Mouse (Mus musculus) yolk sac, embryonic 10.5 days (tissue): ENCODE results near the gene Lzic.
"Not testable (repeated sequence)": the region's sequence is repeated elsewhere in the genome, so short reads cannot be mapped to it uniquely, and the experiment has no call there.

Experiments
- DNase-seq: peaks from one replicate; pipeline ENCODE4 v3.0.0-alpha.2; 2017; ENCODE audit warnings: low spot score

Lzic gene

DNA sequence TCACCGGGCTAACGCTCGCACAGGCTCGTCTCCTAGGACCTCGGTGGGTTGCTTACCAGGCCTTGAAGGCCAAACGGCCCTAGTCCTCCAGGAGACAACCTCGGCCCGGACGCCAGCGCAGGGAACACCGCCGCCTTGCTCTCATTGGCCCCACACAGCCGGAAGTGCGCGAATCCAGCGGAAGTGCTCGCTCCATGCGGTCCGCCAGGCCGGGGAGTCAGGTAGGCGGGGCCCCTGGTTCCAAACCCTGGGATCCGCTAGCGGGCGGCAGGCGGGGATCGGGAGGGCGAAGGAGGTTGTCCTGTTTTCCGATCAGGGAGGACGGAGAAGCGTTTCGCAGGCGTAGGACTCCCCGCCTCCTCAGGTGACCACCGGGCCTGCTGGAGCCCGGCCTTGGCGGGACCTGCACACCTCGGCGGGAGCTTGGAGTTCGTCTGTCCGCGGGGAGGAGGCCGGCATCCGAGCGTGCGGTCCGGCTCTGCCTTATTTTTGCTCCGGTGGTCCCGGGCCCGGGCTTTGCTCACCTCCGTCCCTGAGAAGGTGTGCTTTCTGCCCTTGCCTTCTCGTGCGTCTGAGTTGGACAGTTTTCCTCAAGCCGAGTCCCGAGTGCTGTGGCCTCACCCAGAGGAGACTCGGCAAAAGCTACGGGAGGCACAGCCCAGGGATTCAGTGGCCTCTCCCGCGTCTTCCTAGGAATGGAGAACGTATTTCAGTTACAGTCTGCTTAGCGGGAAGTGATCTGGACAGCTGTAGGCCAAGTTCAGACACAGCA is at the start of gene Lzic, which contains the start of gene Nmnat1:
Lzic (plus strand) TSS at position 177 of the 772 bp plus-strand sequence.
Nmnat1 (minus strand) TSS at position 150 of the 772 bp plus-strand sequence.
- DNase-seq, result peak; percentile 95

DNA sequence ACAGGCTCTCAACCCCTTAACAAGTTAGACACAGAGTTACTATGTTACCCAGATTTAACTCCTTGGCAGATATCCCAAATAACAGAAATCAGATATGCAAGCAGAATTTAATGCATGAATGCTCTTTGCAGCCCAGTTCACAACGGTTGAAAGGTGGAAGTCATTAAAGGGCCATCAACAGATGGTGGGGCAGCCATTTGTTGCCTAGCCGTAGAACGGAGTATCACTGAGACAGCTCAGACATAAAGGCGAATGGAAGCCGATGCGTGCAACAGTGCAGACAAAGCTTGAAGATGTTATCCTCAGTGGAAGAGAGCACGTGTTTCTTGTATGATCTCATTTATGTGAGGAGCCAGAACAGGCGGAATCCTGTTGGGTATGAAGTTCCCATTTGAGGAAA is 44.5 kb upstream of the Lzic start:
- DNase-seq, result no peak

GRCm38 (mm10) chr4:149442436-149442835 is 42.6 kb upstream of the Lzic start:
- no peak for DNase-seq

DNA sequence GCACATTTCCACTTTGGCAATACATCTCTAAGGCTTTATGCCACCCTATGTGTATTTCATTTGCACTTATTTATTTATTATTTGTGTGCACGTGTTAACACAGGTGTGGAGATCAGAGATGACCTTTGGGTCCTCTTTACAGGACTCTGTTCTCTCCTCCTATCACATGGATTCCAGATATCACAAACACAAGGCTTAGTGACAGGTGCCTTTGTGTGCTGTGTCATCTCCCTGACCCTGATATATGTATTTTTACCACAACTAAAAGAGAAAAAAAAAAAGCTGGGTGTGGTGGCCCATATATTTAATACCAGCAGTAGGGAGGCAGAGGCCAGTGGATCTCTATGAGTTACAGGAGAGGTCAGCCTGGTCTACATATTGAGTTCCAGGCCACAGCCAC is 40.6 kb upstream of the Lzic start:
- no peak for DNase-seq

DNA sequence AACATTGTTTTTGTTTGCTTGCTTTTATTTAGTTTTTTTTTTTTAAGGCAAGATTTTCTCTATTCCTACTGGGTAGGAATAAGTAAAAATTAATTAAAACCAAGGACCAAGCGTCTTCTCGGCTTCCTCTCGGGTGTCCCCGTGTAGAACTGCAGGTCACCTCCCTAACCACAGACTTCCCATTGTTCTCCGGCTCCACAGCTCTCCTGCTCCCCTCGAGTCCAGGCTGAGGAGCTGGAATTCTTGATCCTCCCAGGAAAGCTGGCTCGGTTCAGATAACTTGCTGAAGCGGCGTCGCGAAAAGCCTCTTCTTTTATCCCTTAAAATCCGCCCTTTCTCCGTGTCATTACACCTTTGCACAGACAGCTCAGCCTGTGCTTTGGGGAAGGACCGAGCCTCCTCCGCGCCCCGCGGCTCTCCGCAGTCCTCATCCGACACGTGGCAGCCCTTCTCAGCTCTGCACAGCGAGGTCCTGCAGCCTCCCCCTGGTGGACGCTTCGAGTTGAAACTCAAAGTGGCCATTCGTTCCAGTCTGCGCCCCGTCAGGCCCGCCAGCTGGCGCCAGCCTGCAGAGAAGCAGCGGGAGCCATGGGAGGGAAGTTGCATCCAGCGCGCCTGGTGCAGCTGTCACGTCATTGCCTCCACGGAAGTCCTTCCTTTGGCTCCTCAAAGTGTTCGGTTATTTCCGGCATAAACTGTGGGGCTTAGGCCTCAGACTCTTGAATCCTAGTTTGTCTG is 39.9 kb upstream of the Lzic start:
- peak; percentile 93 for DNase-seq

- DNase-seq, result peak; percentile 72
Observed at GRCm38 (mm10) chr4:149445868-149446267, 39.2 kb upstream of the Lzic start.

DNA sequence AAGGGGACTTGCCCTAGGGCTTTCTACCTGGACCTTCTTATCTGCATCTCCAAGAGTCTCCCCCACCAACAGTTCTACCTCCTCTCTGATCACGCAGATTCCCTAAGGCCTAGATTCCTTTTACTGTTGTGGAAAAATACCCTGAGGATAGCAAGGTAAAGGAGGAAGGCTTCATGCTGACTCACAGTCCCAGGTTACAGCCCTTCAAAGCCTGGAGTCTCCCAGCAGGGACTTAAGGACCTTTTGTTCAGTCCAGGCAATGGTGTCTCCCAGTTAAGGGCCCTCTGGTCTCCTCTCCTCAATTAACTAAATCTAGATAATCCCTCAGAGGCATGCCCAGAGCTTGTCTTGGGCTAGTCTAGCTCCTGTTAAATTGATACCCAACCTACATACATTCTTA is 38.7 kb upstream of the Lzic start:
- DNase-seq, result no peak

- DNase-seq, result no peak
Observed at GRCm38 (mm10) chr4:149450636-149451035, 34.4 kb upstream of the Lzic start.

GRCm38 (mm10) chr4:149453656-149454055 is 31.4 kb upstream of the Lzic start:
- DNase-seq, result no peak

DNA sequence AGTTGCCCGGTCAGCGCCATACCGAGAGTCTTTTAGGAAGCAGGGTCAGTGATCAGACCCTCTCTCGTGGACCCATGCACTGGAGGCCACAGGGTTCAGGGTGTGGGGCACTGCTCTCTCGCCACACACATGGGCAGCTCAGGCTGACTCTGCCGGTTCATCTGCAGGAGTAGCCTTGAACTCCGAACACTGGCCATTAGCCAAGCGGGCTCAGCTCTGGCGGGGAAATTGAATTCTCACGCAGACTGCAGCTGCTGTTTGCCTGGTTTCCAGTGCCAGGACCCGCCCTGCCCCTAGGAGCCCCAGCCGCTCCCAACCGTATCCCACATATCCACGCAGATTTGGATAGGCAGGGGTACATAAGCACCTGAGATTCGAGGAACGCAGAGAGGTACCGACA is 30.8 kb upstream of the Lzic start:
- no peak for DNase-seq

DNA sequence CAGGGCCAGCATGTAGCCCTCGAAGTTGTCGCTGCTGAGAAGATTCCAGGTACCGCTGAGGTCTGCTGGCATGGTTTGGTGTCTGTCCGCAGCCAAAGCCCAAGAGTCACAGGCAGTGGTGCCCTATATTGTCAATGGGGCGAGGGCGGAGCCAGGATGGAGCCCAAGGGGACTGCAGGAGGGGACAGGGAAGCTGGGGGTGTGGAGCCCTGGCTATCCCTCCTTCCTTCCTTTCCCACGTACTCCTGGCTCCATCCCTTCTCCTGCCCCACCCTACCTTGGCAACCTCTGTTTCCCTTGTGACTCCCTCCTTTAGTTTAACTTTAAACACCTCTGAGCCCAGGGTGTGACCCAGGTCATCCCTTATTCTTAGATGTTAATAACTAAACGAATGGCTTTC is 30.1 kb upstream of the Lzic start, which contains the start of gene Rbp7:
Rbp7 (minus strand) TSS at position 100 of the 400 bp plus-strand sequence.
- DNase-seq, result no peak

DNA sequence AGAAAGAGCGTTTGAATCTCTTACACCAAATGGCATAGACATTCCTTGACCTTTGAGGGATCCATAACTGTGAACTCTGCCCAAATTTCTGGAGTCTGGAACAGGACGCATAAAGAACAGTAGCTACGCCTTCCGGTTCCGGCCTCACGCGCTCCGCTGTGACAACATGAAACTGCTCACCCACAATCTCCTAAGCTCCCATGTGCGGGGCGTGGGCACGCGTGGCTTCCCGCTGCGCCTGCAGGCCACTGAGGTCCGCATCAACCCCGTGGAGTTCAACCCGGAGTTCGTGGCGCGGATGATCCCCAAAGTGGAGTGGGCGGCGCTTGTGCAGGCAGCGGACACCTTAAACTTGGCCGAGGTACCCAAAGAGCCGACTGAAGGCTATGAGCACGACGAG is 27.9 kb upstream of the Lzic start:
- not testable (repeated sequence) for DNase-seq

- DNase-seq, result no peak
Observed at GRCm38 (mm10) chr4:149457831-149458430, 27.1 kb upstream of the Lzic start.

- DNase-seq, result no peak
Observed at GRCm38 (mm10) chr4:149458526-149458925, 26.5 kb upstream of the Lzic start.

- DNase-seq, result no peak
Observed at GRCm38 (mm10) chr4:149459425-149459824, 25.6 kb upstream of the Lzic start.

DNA sequence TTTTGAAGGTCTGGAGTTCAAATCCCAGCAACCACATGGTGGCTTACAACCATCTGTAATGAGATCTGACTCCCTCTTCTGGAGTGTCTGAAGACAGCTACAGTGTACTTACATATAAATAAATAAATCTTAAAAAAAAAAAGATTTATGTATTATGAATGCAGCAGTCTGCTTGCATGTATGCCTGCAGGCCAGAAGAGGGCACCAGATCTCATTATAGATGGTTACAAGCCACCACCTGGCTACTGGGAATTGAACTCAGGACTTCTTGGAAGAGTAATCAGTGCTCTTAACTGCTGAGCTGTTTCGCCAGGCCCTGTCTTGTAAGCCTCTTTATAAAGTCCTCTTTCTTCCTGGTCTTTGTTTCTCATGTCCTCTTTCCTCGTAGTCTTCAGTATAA is 24.6 kb upstream of the Lzic start:
- not testable (repeated sequence) for DNase-seq

DNA sequence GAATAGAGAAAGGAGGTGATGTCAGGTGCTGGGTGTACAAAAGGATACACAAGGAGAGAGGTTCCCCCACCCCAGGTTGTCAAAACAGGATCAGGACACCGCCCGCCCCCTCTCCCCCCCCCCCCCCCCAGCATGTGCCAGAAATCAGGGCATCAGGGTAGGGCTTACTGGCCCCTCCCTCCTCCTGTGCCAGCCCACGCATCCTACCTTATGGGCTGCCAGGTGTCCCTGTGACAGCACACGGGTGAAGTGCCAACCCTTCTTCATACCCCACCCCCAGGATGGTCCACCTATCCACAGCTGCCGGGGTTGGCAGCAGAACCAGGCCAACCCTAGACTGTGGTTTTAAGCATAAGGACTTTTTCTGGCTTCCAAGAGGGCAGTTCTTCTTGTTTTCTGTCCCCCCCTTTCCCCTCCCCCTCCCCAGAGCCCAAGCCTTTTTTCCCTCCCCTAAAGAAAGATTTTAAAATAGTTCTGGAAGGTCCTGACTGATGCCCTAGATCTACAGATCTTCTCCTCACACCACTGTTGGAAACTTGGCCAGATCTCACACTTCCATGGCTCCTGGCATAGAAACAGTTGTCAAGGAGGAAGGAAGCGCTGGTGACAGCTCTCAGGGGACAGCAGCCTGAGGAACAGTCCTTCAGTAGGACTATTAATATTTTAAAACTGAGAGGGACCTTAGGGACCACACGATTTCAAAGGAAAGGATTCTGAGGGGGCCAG is 23.3 kb upstream of the Lzic start:
- DNase-seq, result no peak

GRCm38 (mm10) chr4:149462305-149462971 is 22.6 kb upstream of the Lzic start:
- no peak for DNase-seq

GRCm38 (mm10) chr4:149463435-149463950 is 21.5 kb upstream of the Lzic start:
- DNase-seq, result no peak

GRCm38 (mm10) chr4:149469557-149469956 is 15.5 kb upstream of the Lzic start:
- no peak for DNase-seq

- no peak for DNase-seq
Observed at GRCm38 (mm10) chr4:149475096-149475495, 9.9 kb upstream of the Lzic start.
